In genomic region chr3:86108576-86108975, GRCm38 (mm10) we compare ENCODE assay signal across 10 mouse cellular contexts. TPM values are rescaled to one million over a fixed set of nuclear protein-coding genes. Genes with fewer than 3 reads are reported as not detected.
DNase-seq lines count a peak whose midpoint lies in the region; ATAC-seq and TF ChIP-seq lines count a peak whose summit lies in the region.
"Had no signal": no experiment of that assay in that cellular context is flagged by ENCODE, and none has a peak within 500 bp of the region (broad histone marks: within the 10 kb centered on the region; RNA-seq: fewer than 3 reads in every experiment).

No protein-coding gene starts in this region.

- H3K27ac ChIP-seq in forebrain, embryonic 11.5 days (ENCODE audit: low read depth, low read length), result no peak overlapping the region
- no peak overlapping the region for H3K27ac ChIP-seq in forebrain, embryonic 10.5 days
- H3K27ac ChIP-seq in testis, adult 2 months (ENCODE audit: control insufficient read depth, insufficient read depth, low read depth, low read length), result peak overlapping the region; percentile 25; the same call in 1 of the 2 replicates
- peak overlapping the region; percentile 66 for H3K27ac ChIP-seq in liver, postnatal 0 days (ENCODE audit: low read depth)
- H3K27ac ChIP-seq: macrophage had no signal

- WGBS in forebrain, embryonic 11.5 days, result 82% methylated on average over 4 of the region's 4 CpGs
- WGBS in forebrain, embryonic 10.5 days, result 90% methylated on average over 4 of the region's 4 CpGs
- WGBS in liver, postnatal 0 days (ENCODE audit: insufficient replicate concordance), result 56% methylated on average over 4 of the region's 4 CpGs

- no peak for TF ChIP-seq POLR2A in testis, adult 2 months (IDR thresholded peaks at IDR 0.05; ENCODE audit: control insufficient read depth, low read depth, low read length)

- H3K9me3 ChIP-seq in forebrain, embryonic 11.5 days (ENCODE audit: control insufficient read depth, low read length), result no peaks in the 10 kb centered on the region
- H3K9me3 ChIP-seq in forebrain, embryonic 10.5 days, result no peaks in the 10 kb centered on the region
- H3K9me3 ChIP-seq in liver, postnatal 0 days (ENCODE audit: low read length), result no peaks in the 10 kb centered on the region

- H3K9ac ChIP-seq in forebrain, embryonic 11.5 days (ENCODE audit: low read length), result no peak overlapping the region
- H3K9ac ChIP-seq in liver, postnatal 0 days (replicated peaks), result no peak overlapping the region

- no peak for ATAC-seq in forebrain, embryonic 11.5 days (replicated peaks; ENCODE audit: low FRiP score)
- ATAC-seq in liver, postnatal 0 days, result peak; percentile 94

- no peak overlapping the region for H3K4me2 ChIP-seq in forebrain, embryonic 11.5 days (ENCODE audit: low read depth, low read length, severe bottlenecking)
- peak overlapping the region; percentile 39 for H3K4me2 ChIP-seq in liver, postnatal 0 days (ENCODE audit: low read depth, low read length)

- no peak for TF ChIP-seq CTCF in testis, adult 2 months (IDR thresholded peaks at IDR 0.05; ENCODE audit: control insufficient read depth, insufficient read depth, insufficient replicate concordance, low read depth, low read length)
- TF ChIP-seq CTCF in liver, postnatal 0 days (IDR thresholded peaks at IDR 0.05; ENCODE audit: low read depth), result no peak

- no peaks in the 10 kb centered on the region for H3K4me1 ChIP-seq in forebrain, embryonic 11.5 days (replicated peaks; ENCODE audit: control insufficient read depth, insufficient read depth, low read length)
- peaks cover 22% of the 10 kb centered on the region for H3K4me1 ChIP-seq in forebrain, embryonic 10.5 days
- no peaks in the 10 kb centered on the region for H3K4me1 ChIP-seq in testis, adult 2 months (ENCODE audit: control insufficient read depth, insufficient read depth, low read length)
- peaks cover 11% of the 10 kb centered on the region for H3K4me1 ChIP-seq in liver, postnatal 0 days (ENCODE audit: insufficient read depth)

- H3K27me3 ChIP-seq in forebrain, embryonic 11.5 days (ENCODE audit: control insufficient read depth, insufficient read depth, low read length), result no peaks in the 10 kb centered on the region
- no peaks in the 10 kb centered on the region for H3K27me3 ChIP-seq in forebrain, embryonic 10.5 days (ENCODE audit: poor library complexity, severe bottlenecking)
- H3K27me3 ChIP-seq in testis, adult 2 months (ENCODE audit: control insufficient read depth, insufficient read depth, low read length), result no peaks in the 10 kb centered on the region
- no peaks in the 10 kb centered on the region for H3K27me3 ChIP-seq in liver, postnatal 0 days (ENCODE audit: insufficient read depth, low read length)

- TF ChIP-seq EP300 in liver, postnatal 0 days (IDR thresholded peaks at IDR 0.05; ENCODE audit: low read depth), result peak; percentile 80

- H3K4me3 ChIP-seq in forebrain, embryonic 11.5 days (ENCODE audit: low read depth, low read length), result no peak overlapping the region
- H3K4me3 ChIP-seq in forebrain, embryonic 10.5 days, result no peak overlapping the region
- no peak overlapping the region for H3K4me3 ChIP-seq in testis, adult 2 months (ENCODE audit: control insufficient read depth, low read depth, low read length)
- no peak overlapping the region for H3K4me3 ChIP-seq in liver, postnatal 0 days (ENCODE audit: low read depth, low read length)

- DNase-seq in forebrain, embryonic 11.5 days (ENCODE audit: low spot score), result peak; percentile 35
- no peak for DNase-seq in forebrain, embryonic 10.5 days (ENCODE audit: extremely low spot score, low spot score)
- no peak for DNase-seq in testis, postnatal 14 days (ENCODE audit: low spot score)
- peak; percentile 27 for DNase-seq in liver, postnatal 0 days
- no peak for DNase-seq in layer of hippocampus, adult 9-10 months (ENCODE audit: low spot score)
- no peak for DNase-seq in gastrocnemius, postnatal 4 days (ENCODE audit: low spot score in 2 of 2)
- DNase-seq in kidney, postnatal 4 days, result no peak
- DNase-seq: thymus, postnatal 4 days had no signal

- no peaks in the 10 kb centered on the region for H3K36me3 ChIP-seq in forebrain, embryonic 11.5 days (ENCODE audit: control insufficient read depth, insufficient read depth, low read length)
- no peaks in the 10 kb centered on the region; the same call in 1 of the 2 replicates for H3K36me3 ChIP-seq in forebrain, embryonic 10.5 days (replicated peaks)
- no peaks in the 10 kb centered on the region for H3K36me3 ChIP-seq in testis, adult 2 months (ENCODE audit: control insufficient read depth, insufficient read depth, low read length)
- H3K36me3 ChIP-seq in liver, postnatal 0 days (replicated peaks; ENCODE audit: insufficient read depth, low read length), result 0 out of 2 replicates have a peak, but pooled peaks cover 3% of the 10 kb centered on the region

RNA-seq across cellular contexts. Expression of gene Rps3a1, which starts 33.9 kb away (rescaled TPM):
- polyA plus RNA-seq in forebrain, embryonic 11.5 days (2014; fragmentation: Nextera tagmentation; extraction: Ambion mirVana), result 981 and 1,071 TPM in 2 replicates
- 1,154 and 1,165 TPM in 2 replicates for polyA plus RNA-seq in forebrain, embryonic 10.5 days (2016; fragmentation: Nextera tagmentation; extraction: Ambion mirVana)
- 89.9 and 90.6 TPM in 2 replicates for polyA plus RNA-seq in testis, adult 2 months (2012; rRNA removed)
- polyA plus RNA-seq in liver, postnatal 0 days (2015; fragmentation: Nextera tagmentation; extraction: Ambion mirVana), result 751 and 788 TPM in 2 replicates
- total RNA-seq in gastrocnemius, postnatal 4 days (2021), result 100 to 1,000 TPM; 908 to 959 TPM

Comparison
In these comparisons a context has a peak if more than half of its experiments do, and no peak if none do; other contexts are left out.
1. DNase-seq: peak in forebrain, embryonic 11.5 days (single experiment) and liver, postnatal 0 days (single experiment); none in forebrain, embryonic 10.5 days (single experiment), testis, postnatal 14 days (single experiment), layer of hippocampus, adult 9-10 months (single experiment), gastrocnemius, postnatal 4 days (0 of 2) and kidney, postnatal 4 days (0 of 2).
2. H3K27ac ChIP-seq: peak in testis, adult 2 months (single experiment) and liver, postnatal 0 days (single experiment); none in forebrain, embryonic 11.5 days (single experiment) and forebrain, embryonic 10.5 days (single experiment).